Mouse (Mus musculus): ENCODE results near the gene Slc17a4.

The Slc17a4 gene

DNA sequence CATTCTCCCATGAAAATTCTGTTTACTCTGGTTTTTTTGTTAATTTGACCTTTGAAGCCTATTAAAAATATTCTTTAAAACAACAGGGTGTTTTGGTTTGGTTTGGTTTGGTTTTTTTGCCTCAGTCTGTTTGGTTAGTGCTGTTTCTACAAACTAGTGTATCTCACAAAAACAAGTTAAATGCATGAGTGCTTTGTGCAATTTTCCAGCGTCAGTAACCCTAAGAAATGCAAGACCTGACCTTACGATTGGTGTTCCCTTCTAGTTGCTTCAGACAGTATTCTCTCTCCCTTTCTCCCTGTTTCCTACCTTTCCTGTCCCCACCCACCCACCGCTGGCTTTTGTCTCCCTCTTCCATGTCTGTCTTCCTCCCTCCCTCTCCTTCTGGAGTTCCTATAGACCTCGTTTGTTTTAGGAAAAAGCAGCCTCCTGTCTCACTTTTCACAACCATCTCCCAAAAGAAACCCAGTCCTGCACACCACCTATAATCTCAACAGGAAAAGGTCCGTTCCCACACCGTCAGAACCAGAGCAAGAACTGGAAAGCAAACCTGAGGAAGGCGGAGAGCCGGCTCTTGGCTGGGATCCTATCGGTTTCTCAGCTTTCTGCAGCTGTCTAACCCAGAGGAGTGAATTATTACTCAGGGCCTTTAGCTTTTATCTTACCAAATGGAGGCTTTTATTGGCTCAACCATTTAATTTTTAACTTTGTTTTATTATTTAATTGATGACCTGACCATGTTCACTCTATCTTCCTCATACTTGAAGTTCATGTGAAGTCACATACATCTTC, at the start of gene Slc17a4:
Gene Slc17a4, minus strand, starts transcription at position 634 of the 792 bp plus-strand sequence.
- ChIA-PET CTCF (no interaction called here), POLR2A (no interaction called here)

DNA sequence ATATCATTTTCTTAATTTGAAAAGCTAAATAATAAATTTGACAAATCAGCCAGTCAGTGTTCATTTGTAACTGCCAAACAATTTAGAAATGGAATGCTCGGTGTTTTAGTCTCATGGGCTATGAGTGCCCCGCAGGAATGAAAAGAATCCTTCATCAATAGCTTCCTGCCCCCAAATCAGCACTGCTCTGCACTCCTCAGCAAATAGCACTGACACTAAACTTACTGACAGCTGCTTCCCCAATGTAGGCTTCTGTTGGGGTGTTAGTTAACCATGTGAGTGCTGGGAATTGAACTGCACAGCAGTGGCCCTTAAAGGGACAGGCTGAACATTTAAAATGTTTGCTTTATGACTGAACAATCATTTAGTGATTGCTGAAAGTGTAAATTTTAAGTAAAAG, 45.0 kb upstream of the Slc17a4 start:
- POLR2A ChIA-PET = no interaction called here
- CTCF ChIA-PET = no interaction called here

DNA sequence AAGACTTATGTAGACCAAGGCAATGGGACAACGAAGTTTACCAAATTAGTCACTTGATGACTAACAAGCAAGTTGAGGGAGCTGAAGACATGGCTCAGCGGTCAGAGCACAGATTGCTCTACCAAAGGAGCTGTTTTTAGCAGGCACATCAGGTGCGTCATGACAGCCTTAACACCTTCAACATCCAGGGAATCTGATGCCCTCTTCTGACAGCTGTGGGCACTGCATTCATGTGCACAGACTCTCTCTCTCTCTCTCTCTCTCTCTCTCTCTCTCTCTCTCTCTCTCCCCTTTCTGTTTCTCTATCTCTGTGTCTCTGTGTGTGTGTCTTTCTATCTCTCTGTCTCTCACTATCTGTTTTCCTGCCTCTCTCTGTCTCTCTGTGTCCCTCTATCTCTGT, 36.1 kb upstream of the Slc17a4 start:
- ChIA-PET POLR2A (interaction anchor here in 2 of 4 experiments (0.6 to 1.0 kb wide), 3 partner anchors 253 to 1568 kb away, joined by 3 to 4 read pairs (median 3); partner anchors contain the start of gene Hist1h4c (in 1 of the 2)), CTCF (interaction anchor here (0.5 to 1.3 kb wide), 10 partner anchors 15 to 586 kb away, joined by 3 to 12 read pairs (median 3); no protein-coding TSS in a partner anchor)

DNA sequence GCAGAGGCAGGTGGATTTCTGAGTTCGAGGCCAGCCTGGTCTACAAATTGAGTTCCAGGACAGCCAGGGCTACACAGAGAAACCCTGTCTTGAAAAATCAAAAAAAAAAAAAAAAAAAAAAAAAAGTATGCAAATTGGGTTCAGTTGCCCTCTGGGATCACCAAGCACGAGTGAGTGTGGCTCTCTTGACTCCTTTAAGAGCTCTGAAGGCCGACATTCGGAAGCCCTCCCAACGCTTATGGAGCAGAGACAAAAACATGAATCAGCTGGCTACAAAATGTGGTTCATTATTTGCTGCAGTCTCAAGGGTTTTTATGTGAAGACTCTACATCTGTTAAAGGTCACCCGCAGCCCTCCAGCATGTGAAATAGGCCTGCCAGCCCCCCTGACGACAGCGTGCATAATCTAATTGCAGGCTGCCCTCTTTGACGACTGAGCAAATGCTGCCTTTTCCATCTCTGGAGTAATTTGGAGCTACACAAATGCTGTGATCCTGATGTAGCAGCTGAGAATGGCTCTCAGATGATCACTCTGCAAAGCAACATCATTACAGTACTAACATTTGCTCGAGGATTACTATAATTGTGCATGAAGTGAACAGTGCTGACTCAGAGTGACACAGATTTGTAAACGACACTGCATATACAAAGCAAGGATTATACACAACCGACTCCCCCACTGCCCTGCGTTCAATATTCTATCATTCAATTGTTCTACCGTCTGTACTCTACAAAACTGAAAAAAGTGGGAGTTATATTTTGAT, 34.9 kb upstream of the Slc17a4 start:
- ChIA-PET CTCF (interaction anchor here in 2 of 4 experiments (0.5 to 1.3 kb wide), 4 partner anchors 23 to 426 kb away, joined by 3 to 12 read pairs (median 4); no protein-coding TSS in a partner anchor), POLR2A (interaction anchor here in 2 of 4 experiments (0.6 to 1.5 kb wide), 2 partner anchors 15 to 202 kb away, joined by 3 to 4 read pairs; partner anchors contain the start of gene Hist1h2aa (in 1 of the 2))

DNA sequence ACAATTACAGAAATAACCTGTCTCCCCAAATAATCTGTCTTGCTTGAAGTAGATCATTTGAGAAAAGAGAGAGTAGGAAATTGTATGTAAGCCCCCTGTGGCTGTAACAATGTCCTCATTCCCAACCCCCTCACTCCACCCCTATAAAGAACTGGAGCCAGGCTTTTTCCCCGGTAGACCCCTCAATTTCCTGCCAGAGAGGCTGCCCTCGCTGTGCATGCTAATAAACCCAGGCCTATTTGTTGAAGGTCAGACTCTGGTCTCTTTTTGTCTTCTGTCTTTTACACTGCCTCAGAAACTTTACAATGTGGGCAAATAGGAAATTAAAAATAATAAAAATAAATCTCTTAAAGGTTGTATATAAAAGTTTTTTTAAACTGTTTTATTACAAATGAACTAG, 31.4 kb upstream of the Slc17a4 start:
- ChIA-PET CTCF (no interaction called here), POLR2A (interaction anchor here in 1 of 4 experiments (0.9 kb wide), 1 partner anchor 12 kb away, joined by 3 read pairs; the partner anchor contains the start of genes Hist1h2aa and Hist1h2ba)

DNA sequence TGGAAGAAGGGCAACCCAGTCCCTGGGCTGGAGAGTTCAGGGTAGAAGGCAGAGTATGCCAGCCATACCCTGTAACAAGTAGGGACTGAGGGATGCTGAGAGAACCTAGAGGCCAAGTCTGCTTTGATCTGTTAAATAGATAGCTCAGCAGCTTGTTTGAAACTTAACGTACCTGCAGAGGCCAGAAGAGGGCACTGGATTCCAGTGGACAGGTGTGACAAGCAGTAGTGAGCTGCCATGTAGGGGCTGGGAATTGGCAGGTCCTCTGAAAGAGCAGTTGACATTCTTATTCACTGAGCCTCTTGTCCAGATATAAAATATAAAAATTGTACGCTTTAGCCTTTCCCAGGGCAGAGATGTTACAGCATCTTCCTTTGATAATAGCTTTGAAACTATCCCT, 28.1 kb upstream of the Slc17a4 start:
- POLR2A ChIA-PET = interaction anchor here in 3 of 4 experiments (0.7 to 1.4 kb wide), 4 partner anchors 9 to 180 kb away, joined by 3 to 9 read pairs (median 4); partner anchors contain the start of genes Hist1h2aa (in 1 of the 3), Hist1h2ba (in 1 of the 3) and Hist1h3a (in 1 of the 3)
- CTCF ChIA-PET = interaction anchor here (0.5 to 1.6 kb wide), 14 partner anchors 9 to 376 kb away, joined by 3 to 12 read pairs (median 4); partner anchors contain the start of genes Hist1h2ba (in 2 of the 4) and Hist1h2aa (in 1 of the 4)

DNA sequence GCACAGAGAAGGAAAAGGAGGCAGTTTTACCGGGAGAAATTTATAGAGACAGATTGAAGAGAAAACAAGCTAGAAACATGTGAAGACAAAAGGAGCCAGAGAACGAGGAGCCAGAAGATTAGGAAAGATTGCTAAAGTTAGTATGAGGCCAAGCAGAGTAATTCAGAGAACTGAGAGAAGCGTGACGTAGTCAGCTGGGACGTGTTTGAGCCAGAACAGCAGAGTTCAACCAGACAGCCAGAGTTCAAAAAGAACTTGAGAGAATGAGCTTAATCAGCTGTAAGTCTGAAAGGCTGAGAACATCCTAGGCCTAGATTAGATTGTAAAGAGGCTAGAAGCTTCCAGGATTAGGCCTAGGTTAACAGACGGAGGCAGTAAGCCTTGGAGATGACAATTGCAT, 25.5 kb upstream of the Slc17a4 start:
- ChIA-PET POLR2A (interaction anchor here in 1 of 4 experiments (0.6 kb wide), 1 partner anchor 177 kb away, joined by 3 read pairs; no protein-coding TSS in a partner anchor), CTCF (no interaction called here)

DNA sequence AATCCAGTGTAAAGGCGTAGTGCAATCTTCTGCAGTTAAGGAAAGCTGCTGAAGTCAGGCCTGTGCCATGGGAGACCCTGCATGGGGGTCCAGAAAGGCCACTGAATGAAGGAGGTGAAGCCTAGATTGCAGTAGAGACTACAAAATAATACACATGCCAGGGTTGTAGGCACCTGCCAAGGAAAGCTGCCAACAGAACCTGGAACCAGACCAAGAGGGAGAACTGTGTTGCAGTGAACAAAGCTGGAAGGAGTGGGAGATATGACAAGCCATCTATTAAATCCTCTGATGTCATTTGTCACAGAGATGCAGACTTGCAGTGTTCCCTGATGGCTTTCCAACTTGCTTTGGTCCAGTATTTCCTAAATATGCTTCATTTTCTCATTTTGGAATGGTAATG, 23.9 kb upstream of the Slc17a4 start:
- POLR2A ChIA-PET = interaction anchor here in 1 of 4 experiments (0.6 kb wide), 1 partner anchor 514 kb away, joined by 3 read pairs; no protein-coding TSS in a partner anchor
- CTCF ChIA-PET = interaction anchor here in 2 of 4 experiments (0.6 kb wide), 2 partner anchors 20 to 87 kb away, joined by 3 to 6 read pairs; no protein-coding TSS in a partner anchor

DNA sequence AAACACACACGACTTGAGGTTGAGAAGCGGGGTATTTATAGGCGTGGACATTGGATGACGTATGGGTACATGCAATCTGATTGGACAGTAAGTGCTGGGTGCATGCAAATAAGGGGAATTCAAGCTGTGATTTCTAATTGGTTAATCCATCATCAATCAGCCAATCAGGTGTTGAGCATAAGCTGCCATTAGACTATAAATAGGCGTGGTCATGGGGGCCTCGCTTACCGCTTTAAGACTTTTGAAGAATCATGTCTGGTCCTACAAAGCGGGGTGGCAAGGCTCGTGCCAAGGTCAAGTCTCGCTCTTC, 19.4 kb upstream of the Slc17a4 start, which contains the start of gene Hist1h2aa:
Gene Hist1h2aa, plus strand, starts transcription at position 252 of the 310 bp plus-strand sequence.
- ChIA-PET CTCF (interaction anchor here in 2 of 4 experiments (1.2 to 1.9 kb wide), 3 partner anchors 9 to 142 kb away, joined by 4 to 5 read pairs (median 4); no protein-coding TSS in a partner anchor), POLR2A (interaction anchor here in 3 of 4 experiments (0.8 to 3.3 kb wide), 24 partner anchors 9 to 362 kb away, joined by 3 to 21 read pairs (median 3); partner anchors contain the start of genes Hist1h1a (in 3 of the 3), Hist1h1c (in 2 of the 3), Hist1h2ab (in 2 of the 3) and Hist1h2ac (in 2 of the 3))

DNA sequence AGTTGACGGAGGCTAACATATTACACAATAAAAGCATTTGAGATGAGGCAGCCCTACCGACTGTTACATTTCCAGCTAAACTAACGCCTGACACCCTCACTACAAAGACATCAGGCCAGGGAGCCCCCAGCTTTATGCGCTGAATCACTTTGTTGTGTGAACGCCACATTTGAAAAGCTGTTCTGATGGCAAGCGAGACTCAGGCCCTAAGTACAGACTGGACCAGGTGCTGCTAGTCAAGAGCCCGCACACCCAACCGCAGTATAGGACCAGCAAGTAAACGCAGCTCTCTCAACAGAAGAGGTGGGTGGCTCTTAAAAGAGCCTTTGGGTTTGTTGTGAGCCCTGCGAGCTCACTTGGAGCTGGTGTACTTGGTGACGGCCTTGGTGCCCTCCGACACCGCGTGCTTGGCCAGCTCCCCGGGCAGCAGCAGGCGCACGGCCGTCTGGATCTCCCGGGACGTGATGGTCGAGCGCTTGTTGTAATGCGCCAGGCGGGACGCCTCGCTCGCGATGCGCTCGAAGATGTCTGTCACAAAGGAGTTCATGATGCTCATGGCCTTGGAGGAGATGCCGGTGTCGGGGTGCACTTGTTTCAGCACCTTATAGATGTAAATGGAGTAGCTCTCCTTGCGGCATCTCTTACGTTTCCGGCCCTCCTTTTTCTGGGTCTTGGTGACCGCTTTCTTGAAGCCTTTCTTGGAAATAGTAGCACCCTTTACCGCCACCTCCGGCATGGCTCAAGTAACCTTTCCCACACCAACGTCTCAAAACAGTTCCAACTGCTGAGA, 18.8 kb upstream of the Slc17a4 start, which contains the start of gene Hist1h2ba:
Gene Hist1h2ba, minus strand, starts transcription at position 736 of the 790 bp plus-strand sequence.
- POLR2A ChIA-PET = interaction anchor here in 3 of 4 experiments (0.8 to 3.3 kb wide), 25 partner anchors 9 to 362 kb away, joined by 3 to 21 read pairs (median 4); partner anchors contain the start of genes Hist1h1a (in 3 of the 3), Hist1h2ac (in 3 of the 3), Hist1h2bc (in 3 of the 3) and Hist1h1c (in 2 of the 3)
- CTCF ChIA-PET = interaction anchor here in 2 of 4 experiments (0.6 to 1.9 kb wide), 4 partner anchors 9 to 141 kb away, joined by 3 to 5 read pairs (median 4); no protein-coding TSS in a partner anchor

DNA sequence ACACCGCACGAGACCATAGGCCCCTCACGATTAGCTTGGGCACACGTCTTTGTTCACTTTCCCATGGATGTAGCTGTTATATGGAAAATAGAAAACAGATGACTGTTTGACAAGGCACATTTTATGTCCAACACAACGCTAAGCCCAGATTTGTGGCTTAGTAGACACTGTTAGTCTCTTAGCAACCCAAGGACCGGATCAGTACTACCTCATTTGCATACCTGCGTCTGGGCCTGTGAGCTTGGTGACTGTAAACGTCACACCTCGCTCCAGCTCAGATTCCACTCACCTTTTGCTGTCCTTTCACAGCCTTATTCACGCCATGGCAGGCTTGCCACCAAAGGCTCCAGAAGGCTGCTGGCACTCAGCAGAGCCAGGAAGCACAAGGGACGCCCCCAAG, 16.1 kb upstream of the Slc17a4 start:
- ChIA-PET CTCF (interaction anchor here in 2 of 4 experiments (0.6 to 1.0 kb wide), 3 partner anchors 8 to 366 kb away, joined by 3 to 4 read pairs (median 4); no protein-coding TSS in a partner anchor), POLR2A (interaction anchor here in 3 of 4 experiments (0.6 to 2.3 kb wide), 7 partner anchors 8 to 264 kb away, joined by 3 to 5 read pairs (median 3); partner anchors contain the start of gene Hist1h1a (in 1 of the 3))

DNA sequence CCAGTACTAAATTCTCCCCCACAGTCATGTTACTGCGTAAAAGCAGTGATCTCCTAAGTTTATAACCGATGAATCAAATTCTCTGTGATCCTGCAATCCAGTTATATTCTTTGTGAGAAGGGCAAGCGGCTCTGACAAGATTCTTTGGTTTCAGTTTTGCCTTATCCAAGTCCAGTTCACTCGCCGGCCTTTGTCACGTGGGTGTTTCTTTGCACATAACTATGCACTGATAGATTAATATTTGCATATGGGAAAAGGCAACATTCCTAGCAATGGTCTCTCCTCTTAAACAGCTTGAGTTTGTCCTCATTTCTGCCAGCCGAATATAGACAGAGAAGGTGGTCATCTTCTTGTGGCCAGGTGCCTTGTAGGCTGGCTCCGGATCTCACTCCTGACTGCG, 15.7 kb upstream of the Slc17a4 start:
- CTCF ChIA-PET = interaction anchor here in 1 of 4 experiments (0.8 to 1.0 kb wide), 2 partner anchors 8 to 366 kb away, joined by 3 to 4 read pairs; no protein-coding TSS in a partner anchor
- POLR2A ChIA-PET = interaction anchor here in 2 of 4 experiments (0.8 to 2.3 kb wide), 5 partner anchors 8 to 167 kb away, joined by 3 to 5 read pairs (median 3); partner anchors contain the start of gene Hist1h1a (in 1 of the 2)

DNA sequence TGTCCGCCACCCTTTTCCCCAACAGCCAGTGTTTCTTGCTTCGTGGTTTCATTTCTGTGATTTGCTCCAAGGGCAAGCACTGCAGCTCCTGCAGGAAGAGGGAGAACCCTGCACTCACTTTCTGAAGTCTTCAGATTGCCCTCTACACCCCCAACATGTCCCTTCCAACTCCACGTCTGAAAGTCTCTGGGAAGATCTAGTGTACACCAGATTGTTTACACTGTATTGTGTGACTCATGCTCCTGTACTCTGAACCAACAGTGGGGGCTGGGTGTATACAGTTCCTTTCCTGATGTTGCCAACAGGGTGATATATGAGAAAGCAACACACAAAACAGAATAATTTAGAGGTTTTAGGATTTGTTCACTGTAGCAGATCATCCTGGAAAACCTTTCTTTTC, 13.8 kb upstream of the Slc17a4 start:
- CTCF ChIA-PET = interaction anchor here in 1 of 4 experiments (0.6 kb wide), 1 partner anchor 883 kb away, joined by 4 read pairs; no protein-coding TSS in a partner anchor
- POLR2A ChIA-PET = interaction anchor here in 2 of 4 experiments (0.7 to 1.0 kb wide), 2 partner anchors 32 to 197 kb away, joined by 3 read pairs; no protein-coding TSS in a partner anchor

DNA sequence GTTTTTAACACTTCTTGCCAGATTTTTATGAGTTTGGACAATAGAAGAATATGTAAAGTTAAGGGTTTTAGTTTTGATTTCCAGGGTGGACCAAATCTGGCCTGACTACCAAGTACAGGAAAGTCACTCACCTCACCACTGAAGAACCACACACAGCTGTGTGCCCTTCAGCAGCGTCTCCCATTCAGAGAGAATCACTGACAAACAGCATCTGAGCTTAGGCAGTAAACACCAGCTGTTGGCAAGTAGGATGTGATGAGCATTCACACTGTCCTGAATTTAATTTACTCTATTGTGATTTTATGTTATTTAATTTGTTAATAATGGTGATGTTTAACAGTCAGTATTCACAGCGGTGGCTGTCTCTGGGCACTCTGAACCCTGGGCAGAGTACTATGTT, 11.0 kb upstream of the Slc17a4 start:
- ChIA-PET CTCF (interaction anchor here in 1 of 4 experiments (0.7 kb wide), 1 partner anchor 90 kb away, joined by 5 read pairs; no protein-coding TSS in a partner anchor), POLR2A (no interaction called here)

DNA sequence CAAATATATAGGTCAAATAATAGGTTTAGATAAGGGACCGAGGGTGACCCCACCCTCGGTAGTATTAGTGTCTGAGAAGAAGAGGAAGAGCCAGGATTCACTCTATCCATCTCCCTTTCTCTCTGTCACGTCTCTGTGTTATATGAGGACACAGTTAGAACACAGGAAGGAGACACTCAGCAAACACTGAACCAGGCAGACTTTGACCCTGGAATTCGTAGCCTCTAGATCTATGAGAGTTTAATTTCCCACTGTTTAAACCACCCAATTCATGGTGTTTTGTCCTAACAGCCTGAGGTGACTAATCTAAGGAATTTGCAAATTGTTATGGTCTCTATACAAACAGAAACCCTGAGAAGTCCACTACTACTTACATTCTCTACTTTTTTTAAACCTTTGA, 2.9 kb upstream of the Slc17a4 start:
- ChIA-PET CTCF (interaction anchor here in 1 of 4 experiments (0.7 kb wide), 1 partner anchor 567 kb away, joined by 3 read pairs; no protein-coding TSS in a partner anchor), POLR2A (interaction anchor here in 1 of 4 experiments (0.7 kb wide), 1 partner anchor 13 kb away, joined by 3 read pairs; no protein-coding TSS in a partner anchor)

DNA sequence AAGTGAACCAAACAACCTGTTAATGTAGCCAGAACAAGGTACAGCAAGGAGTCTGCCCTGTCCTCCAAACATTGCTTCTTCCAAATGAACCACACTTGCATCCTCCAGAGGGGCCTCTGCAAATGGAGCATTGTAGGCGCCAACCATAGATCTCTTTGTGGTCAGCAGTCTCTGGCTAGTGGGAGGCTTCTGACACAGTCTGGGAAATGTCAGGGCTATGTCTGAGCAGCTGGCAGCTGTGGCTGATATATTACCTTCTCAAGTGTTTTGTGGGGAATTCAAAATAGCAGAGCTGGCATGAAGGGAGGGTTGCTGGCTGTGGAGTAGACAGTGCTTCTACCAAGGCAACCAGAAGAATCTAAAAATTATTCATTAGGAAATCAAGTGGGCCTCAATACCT, 1.3 kb upstream of the Slc17a4 start:
- POLR2A ChIA-PET = interaction anchor here in 2 of 4 experiments (0.6 to 1.1 kb wide), 2 partner anchors 157 to 174 kb away, joined by 3 to 4 read pairs; no protein-coding TSS in a partner anchor
- CTCF ChIA-PET = no interaction called here

DNA sequence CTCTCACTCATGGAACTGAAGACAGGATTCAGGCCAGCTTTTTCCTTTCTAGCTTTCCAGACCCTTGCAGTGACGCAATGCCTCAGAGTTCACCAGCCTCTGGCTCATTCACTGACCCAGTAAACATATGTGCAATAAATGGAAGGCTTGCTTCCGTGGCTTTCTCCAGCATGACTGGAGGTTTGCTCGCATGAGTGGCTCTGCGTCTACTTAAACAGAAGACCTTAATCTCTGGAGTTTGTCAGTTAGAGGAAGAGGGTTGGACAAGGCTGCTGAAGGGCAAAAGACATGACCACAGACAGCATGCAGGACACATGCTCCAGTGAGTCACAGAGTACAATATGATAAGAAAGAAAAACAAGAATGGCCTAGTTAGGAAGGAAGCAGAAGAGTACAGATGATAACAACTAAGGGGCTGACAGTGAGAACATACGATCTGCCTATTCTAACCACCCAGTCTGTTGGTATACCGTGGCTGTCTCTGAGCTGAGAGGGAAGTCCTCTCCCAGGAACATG, 960 bp downstream of the Slc17a4 start:
- ChIA-PET POLR2A (no interaction called here), CTCF (no interaction called here)
